Mouse (Mus musculus): ENCODE results near the gene Cers6. TPM values are rescaled to one million over a fixed set of nuclear protein-coding genes. Genes with fewer than 3 reads are reported as not detected.

The Cers6 gene
- polyA plus RNA-seq, 1 experiment from 2014 or later: 21.5 TPM

GRCm38 (mm10) chr2:69020636-69021310 lies 159.5 kb downstream of the Cers6 start:
- Histone ChIP-seq H3K4me1 (replicated peaks) (peaks cover 26% of the 10 kb centered on the region), H3K9ac (replicated peaks) (no peak overlapping the region), H3K4me3 (replicated peaks) (no peak overlapping the region), H3K27me3 (no peaks in the 10 kb centered on the region), H3K9me3 (no peaks in the 10 kb centered on the region), H3K36me3 (no peaks in the 10 kb centered on the region), H3K27ac (peak overlapping the region; percentile 53; the same call in 1 of the 2 replicates), H3K4me2 (peak overlapping the region; percentile 44; the same call in 1 of the 2 replicates)
- WGBS: 69% methylated on average over 4 of the region's 4 CpGs
- peak; percentile 56; the same call in 1 of the 2 replicates for ATAC-seq (ENCODE audit: insufficient number of reproducible peaks, insufficient read depth, low FRiP score, low TSS enrichment, low read depth)

- H3K27ac ChIP-seq: peak overlapping the region; percentile 66
- WGBS: 5% methylated on average over 4 of the region's 4 CpGs
- no peak overlapping the region for H3K4me3 ChIP-seq (replicated peaks)
- ATAC-seq (ENCODE audit: insufficient number of reproducible peaks, insufficient read depth, low FRiP score, low TSS enrichment, low read depth): no peak
- no peaks in the 10 kb centered on the region for H3K9me3 ChIP-seq
- H3K4me2 ChIP-seq: peak overlapping the region; percentile 44
- H3K4me1 ChIP-seq (replicated peaks): peaks cover 26% of the 10 kb centered on the region
- H3K36me3 ChIP-seq: no peaks in the 10 kb centered on the region
- H3K27me3 ChIP-seq: no peaks in the 10 kb centered on the region
- H3K9ac ChIP-seq (replicated peaks): no peak overlapping the region
Measured at GRCm38 (mm10) chr2:69021516-69021915, 160.3 kb downstream of the Cers6 start.

GRCm38 (mm10) chr2:69024856-69025255 lies 163.6 kb downstream of the Cers6 start:
- no peaks in the 10 kb centered on the region for H3K27me3 ChIP-seq
- H3K4me1 ChIP-seq (replicated peaks): peaks cover 20% of the 10 kb centered on the region
- H3K4me2 ChIP-seq: no peak overlapping the region
- 0 out of 2 replicates have a peak, but pooled peaks cover 5% of the 10 kb centered on the region for H3K9me3 ChIP-seq
- ATAC-seq (ENCODE audit: insufficient number of reproducible peaks, insufficient read depth, low FRiP score, low TSS enrichment, low read depth): no peak
- no peak overlapping the region for H3K9ac ChIP-seq (replicated peaks)
- no peak overlapping the region for H3K4me3 ChIP-seq (replicated peaks)
- H3K36me3 ChIP-seq: peaks cover 6% of the 10 kb centered on the region; the same call in 1 of the 2 replicates
- H3K27ac ChIP-seq: no peak overlapping the region
- 88% methylated on average over 2 of the region's 2 CpGs for WGBS

- Histone ChIP-seq H3K4me2 (no peak overlapping the region), H3K9me3 (0 out of 2 replicates have a peak, but pooled peaks cover 5% of the 10 kb centered on the region), H3K4me1 (replicated peaks) (0 out of 2 replicates have a peak, but pooled peaks cover 3% of the 10 kb centered on the region), H3K27me3 (no peaks in the 10 kb centered on the region), H3K27ac (no peak overlapping the region), H3K36me3 (peaks cover 6% of the 10 kb centered on the region; the same call in 1 of the 2 replicates), H3K4me3 (replicated peaks) (no peak overlapping the region), H3K9ac (replicated peaks) (no peak overlapping the region)
- WGBS: 89% methylated on average over 2 of the region's 2 CpGs
- no peak for ATAC-seq (ENCODE audit: insufficient number of reproducible peaks, insufficient read depth, low FRiP score, low TSS enrichment, low read depth)
Measured at GRCm38 (mm10) chr2:69032562-69032961, 171.3 kb downstream of the Cers6 start.

GRCm38 (mm10) chr2:69035457-69035856 lies 174.2 kb downstream of the Cers6 start:
- Histone ChIP-seq H3K36me3 (no peaks in the 10 kb centered on the region; the same call in 1 of the 2 replicates), H3K27me3 (no peaks in the 10 kb centered on the region), H3K4me1 (replicated peaks) (0 out of 2 replicates have a peak, but pooled peaks cover 3% of the 10 kb centered on the region), H3K27ac (no peak overlapping the region), H3K4me2 (no peak overlapping the region), H3K4me3 (replicated peaks) (no peak overlapping the region), H3K9me3 (no peaks in the 10 kb centered on the region), H3K9ac (replicated peaks) (no peak overlapping the region)
- no peak for ATAC-seq (ENCODE audit: insufficient number of reproducible peaks, insufficient read depth, low FRiP score, low TSS enrichment, low read depth)
- 45% methylated on average over 4 of the region's 4 CpGs for WGBS

- WGBS: 90% methylated on average over 2 of the region's 2 CpGs
- no peak for ATAC-seq (ENCODE audit: insufficient number of reproducible peaks, insufficient read depth, low FRiP score, low TSS enrichment, low read depth)
- H3K4me2 ChIP-seq: no peak overlapping the region
- no peaks in the 10 kb centered on the region for H3K9me3 ChIP-seq
- no peaks in the 10 kb centered on the region for H3K36me3 ChIP-seq
- H3K4me3 ChIP-seq (replicated peaks): no peak overlapping the region
- no peaks in the 10 kb centered on the region for H3K27me3 ChIP-seq
- no peak overlapping the region for H3K27ac ChIP-seq
- H3K9ac ChIP-seq (replicated peaks): no peak overlapping the region
- peaks cover 4% of the 10 kb centered on the region; the same call in 1 of the 2 replicates for H3K4me1 ChIP-seq (replicated peaks)
Measured at GRCm38 (mm10) chr2:69037362-69037761, 176.1 kb downstream of the Cers6 start.

GRCm38 (mm10) chr2:69042327-69043106 lies 181.3 kb downstream of the Cers6 start:
- no peaks in the 10 kb centered on the region for H3K9me3 ChIP-seq
- H3K27ac ChIP-seq: no peak overlapping the region
- peaks cover 11% of the 10 kb centered on the region for H3K4me1 ChIP-seq (replicated peaks)
- WGBS: 35% methylated on average over 6 of the region's 6 CpGs
- no peak overlapping the region for H3K4me3 ChIP-seq (replicated peaks)
- no peak overlapping the region for H3K4me2 ChIP-seq
- H3K36me3 ChIP-seq: no peaks in the 10 kb centered on the region
- no peaks in the 10 kb centered on the region for H3K27me3 ChIP-seq
- 0 out of 2 replicates have a peak, but pooled peaks have one; percentile 39 for ATAC-seq (ENCODE audit: insufficient number of reproducible peaks, insufficient read depth, low FRiP score, low TSS enrichment, low read depth)
- no peak overlapping the region for H3K9ac ChIP-seq (replicated peaks)

GRCm38 (mm10) chr2:69043431-69044118 lies 182.3 kb downstream of the Cers6 start:
- 0 out of 2 replicates have a peak, but pooled peaks have one; percentile 32 for ATAC-seq (ENCODE audit: insufficient number of reproducible peaks, insufficient read depth, low FRiP score, low TSS enrichment, low read depth)
- no peak overlapping the region for H3K4me3 ChIP-seq (replicated peaks)
- no peak overlapping the region for H3K27ac ChIP-seq
- no peaks in the 10 kb centered on the region for H3K36me3 ChIP-seq
- WGBS: 40% methylated on average over 4 of the region's 4 CpGs
- no peak overlapping the region for H3K9ac ChIP-seq (replicated peaks)
- H3K4me1 ChIP-seq (replicated peaks): peaks cover 11% of the 10 kb centered on the region
- no peaks in the 10 kb centered on the region for H3K27me3 ChIP-seq
- no peaks in the 10 kb centered on the region for H3K9me3 ChIP-seq
- no peak overlapping the region for H3K4me2 ChIP-seq

GRCm38 (mm10) chr2:69045926-69046325 lies 184.7 kb downstream of the Cers6 start:
- Histone ChIP-seq H3K9ac (replicated peaks) (no peak overlapping the region), H3K4me2 (no peak overlapping the region), H3K4me3 (replicated peaks) (no peak overlapping the region), H3K27ac (no peak overlapping the region), H3K36me3 (no peaks in the 10 kb centered on the region), H3K27me3 (no peaks in the 10 kb centered on the region), H3K4me1 (replicated peaks) (peaks cover 11% of the 10 kb centered on the region), H3K9me3 (no peaks in the 10 kb centered on the region)
- ATAC-seq (ENCODE audit: insufficient number of reproducible peaks, insufficient read depth, low FRiP score, low TSS enrichment, low read depth): no peak
- WGBS: 84% methylated on average over 4 of the region's 4 CpGs

GRCm38 (mm10) chr2:69047297-69047696 lies 186.1 kb downstream of the Cers6 start:
- no peaks in the 10 kb centered on the region for H3K27me3 ChIP-seq
- H3K4me1 ChIP-seq (replicated peaks): peaks cover 10% of the 10 kb centered on the region
- WGBS: 71% methylated on average over 7 of the region's 7 CpGs
- no peak overlapping the region for H3K9ac ChIP-seq (replicated peaks)
- H3K27ac ChIP-seq: no peak overlapping the region
- H3K4me2 ChIP-seq: no peak overlapping the region
- no peak for ATAC-seq (ENCODE audit: insufficient number of reproducible peaks, insufficient read depth, low FRiP score, low TSS enrichment, low read depth)
- H3K36me3 ChIP-seq: no peaks in the 10 kb centered on the region
- H3K4me3 ChIP-seq (replicated peaks): no peak overlapping the region
- H3K9me3 ChIP-seq: no peaks in the 10 kb centered on the region

GRCm38 (mm10) chr2:69047805-69048204 lies 186.6 kb downstream of the Cers6 start:
- Histone ChIP-seq H3K4me1 (replicated peaks) (peaks cover 5% of the 10 kb centered on the region), H3K9me3 (no peaks in the 10 kb centered on the region), H3K27ac (no peak overlapping the region), H3K4me2 (no peak overlapping the region), H3K4me3 (replicated peaks) (no peak overlapping the region), H3K36me3 (no peaks in the 10 kb centered on the region), H3K27me3 (no peaks in the 10 kb centered on the region), H3K9ac (replicated peaks) (no peak overlapping the region)
- WGBS: 89% methylated on average over 3 of the region's 3 CpGs
- ATAC-seq (ENCODE audit: insufficient number of reproducible peaks, insufficient read depth, low FRiP score, low TSS enrichment, low read depth): no peak
